ENCODE assay signal across 14 mouse cellular contexts in genomic region chr6:142609401-142610373, GRCm38 (mm10). TPM values are rescaled to one million over a fixed set of nuclear protein-coding genes. Genes with fewer than 3 reads are reported as not detected.
DNase-seq lines count a peak whose midpoint lies in the region; ATAC-seq and TF ChIP-seq lines count a peak whose summit lies in the region.
"Had no signal": no experiment of that assay in that cellular context is flagged by ENCODE, and none has a peak within 500 bp of the region (broad histone marks: within the 10 kb centered on the region; RNA-seq: fewer than 3 reads in every experiment).

No protein-coding gene starts in this region.

- H3K27ac ChIP-seq in kidney, embryonic 15.5 days, result peak overlapping the region; percentile 65
- no peak overlapping the region for H3K27ac ChIP-seq in heart, postnatal 0 days (ENCODE audit: low read depth)
- H3K27ac ChIP-seq in midbrain, embryonic 10.5 days (replicated peaks), result no peak overlapping the region
- H3K27ac ChIP-seq: neural tube, embryonic 13.5 days had no signal

- TF ChIP-seq CTCF in heart, postnatal 0 days (IDR thresholded peaks at IDR 0.05; ENCODE audit: low read depth), result no peak

- no peak overlapping the region for H3K4me3 ChIP-seq in kidney, embryonic 15.5 days (replicated peaks)
- H3K4me3 ChIP-seq in heart, postnatal 0 days (ENCODE audit: low read depth, low read length), result no peak overlapping the region
- no peak overlapping the region for H3K4me3 ChIP-seq in midbrain, embryonic 10.5 days
- H3K4me3 ChIP-seq: neural tube, embryonic 13.5 days had no signal

- 0 out of 2 replicates have a peak, but pooled peaks cover 9% of the 10 kb centered on the region for H3K4me1 ChIP-seq in kidney, embryonic 15.5 days
- peaks cover 10% of the 10 kb centered on the region; the same call in 1 of the 2 replicates for H3K4me1 ChIP-seq in heart, postnatal 0 days (ENCODE audit: control insufficient read depth, insufficient read depth)
- H3K4me1 ChIP-seq in midbrain, embryonic 10.5 days, result 0 out of 2 replicates have a peak, but pooled peaks cover 5% of the 10 kb centered on the region
- H3K4me1 ChIP-seq: neural tube, embryonic 13.5 days had no signal

- 50% methylated on average over 9 of the region's 9 CpGs for WGBS in kidney, embryonic 15.5 days
- 61% methylated on average over 9 of the region's 9 CpGs for WGBS in heart, postnatal 0 days
- 68% methylated on average over 9 of the region's 9 CpGs for WGBS in midbrain, embryonic 10.5 days

- H3K9me3 ChIP-seq in kidney, embryonic 15.5 days (replicated peaks), result no peaks in the 10 kb centered on the region
- H3K9me3 ChIP-seq in heart, postnatal 0 days (replicated peaks; ENCODE audit: control insufficient read depth, low read length), result no peaks in the 10 kb centered on the region
- H3K9me3 ChIP-seq in midbrain, embryonic 10.5 days (replicated peaks), result no peaks in the 10 kb centered on the region
- H3K9me3 ChIP-seq: neural tube, embryonic 13.5 days had no signal

- no peak overlapping the region for H3K9ac ChIP-seq in kidney, embryonic 15.5 days
- H3K9ac ChIP-seq in heart, postnatal 0 days (replicated peaks; ENCODE audit: low read depth, low read length), result no peak overlapping the region
- H3K9ac ChIP-seq: neural tube, embryonic 13.5 days had no signal

- no peak for DNase-seq in kidney, adult 9 months
- DNase-seq in 3134 (ENCODE audit: extremely low read depth, insufficient read length, low spot score), result peak; percentile 13
- DNase-seq in adipocyte (ENCODE audit: low spot score), result peak; percentile 38
- DNase-seq in heart, postnatal 0 days (ENCODE audit: low spot score), result no peak
- no peak for DNase-seq in frontal cortex, postnatal 14 days (ENCODE audit: low spot score in 2 of 2)
- DNase-seq in midbrain, embryonic 10.5 days (ENCODE audit: low spot score), result no peak
- DNase-seq: cerebellum, adult 9-11 months; gastrocnemius, postnatal 10 days; thymus, postnatal 25 days had no signal

- TF ChIP-seq EP300 in heart, postnatal 0 days (IDR thresholded peaks at IDR 0.05; ENCODE audit: low read depth), result no peak

- no peaks in the 10 kb centered on the region for H3K36me3 ChIP-seq in kidney, embryonic 15.5 days
- peaks cover 45% of the 10 kb centered on the region for H3K36me3 ChIP-seq in heart, postnatal 0 days (replicated peaks; ENCODE audit: control insufficient read depth, insufficient read depth, low read length)
- H3K36me3 ChIP-seq in midbrain, embryonic 10.5 days, result no peaks in the 10 kb centered on the region
- H3K36me3 ChIP-seq: neural tube, embryonic 13.5 days had no signal

- ATAC-seq in kidney, embryonic 15.5 days (replicated peaks; ENCODE audit: low FRiP score), result peak; percentile 69
- peak; percentile 18; the same call in 1 of the 2 replicates for ATAC-seq in heart, postnatal 0 days (ENCODE audit: insufficient read depth, low read depth)
- ATAC-seq: forebrain, embryonic 16.5 days; Patski had no signal

- no peak overlapping the region for H3K4me2 ChIP-seq in kidney, embryonic 15.5 days
- H3K4me2 ChIP-seq in heart, postnatal 0 days (ENCODE audit: low read depth, low read length), result no peak overlapping the region
- H3K4me2 ChIP-seq: liver, embryonic 11.5 days; neural tube, embryonic 13.5 days had no signal

- no peaks in the 10 kb centered on the region for H3K27me3 ChIP-seq in kidney, embryonic 15.5 days
- H3K27me3 ChIP-seq in heart, postnatal 0 days (ENCODE audit: control insufficient read depth, insufficient read depth, low read length), result no peaks in the 10 kb centered on the region
- no peaks in the 10 kb centered on the region for H3K27me3 ChIP-seq in midbrain, embryonic 10.5 days (ENCODE audit: low read depth, poor library complexity, severe bottlenecking)
- H3K27me3 ChIP-seq: neural tube, embryonic 13.5 days had no signal

RNA-seq across cellular contexts. Expression of gene Kcnj8, which starts 38.3 kb away (rescaled TPM):
- polyA plus RNA-seq in kidney, embryonic 15.5 days (2015; fragmentation: Nextera tagmentation; extraction: Ambion mirVana), result 24.4 and 26.8 TPM in 2 replicates
- 14.8 and 40.4 TPM in 2 replicates for total RNA-seq in heart, postnatal 0 days (2014; rRNA removed; ENCODE audit: low replicate concordance)
- 19.8 and 21.5 TPM in 2 replicates for polyA plus RNA-seq in heart, postnatal 0 days (2015; fragmentation: Nextera tagmentation; extraction: Ambion mirVana)
- polyA plus RNA-seq in midbrain, embryonic 10.5 days (2016; fragmentation: Nextera tagmentation; extraction: Ambion mirVana), result 2.2 and 5.2 TPM in 2 replicates
- polyA plus RNA-seq: Patski had no signal

Comparison
In these comparisons a context has a peak if more than half of its experiments do, and no peak if none do; other contexts are left out.
1. DNase-seq: peak in 3134 (single experiment) and adipocyte (single experiment); none in kidney, adult 9 months (single experiment), heart, postnatal 0 days (single experiment), frontal cortex, postnatal 14 days (0 of 2) and midbrain, embryonic 10.5 days (single experiment).